Comparison of ENCODE assay signal across 9 mouse cellular contexts in the genomic region with DNA sequence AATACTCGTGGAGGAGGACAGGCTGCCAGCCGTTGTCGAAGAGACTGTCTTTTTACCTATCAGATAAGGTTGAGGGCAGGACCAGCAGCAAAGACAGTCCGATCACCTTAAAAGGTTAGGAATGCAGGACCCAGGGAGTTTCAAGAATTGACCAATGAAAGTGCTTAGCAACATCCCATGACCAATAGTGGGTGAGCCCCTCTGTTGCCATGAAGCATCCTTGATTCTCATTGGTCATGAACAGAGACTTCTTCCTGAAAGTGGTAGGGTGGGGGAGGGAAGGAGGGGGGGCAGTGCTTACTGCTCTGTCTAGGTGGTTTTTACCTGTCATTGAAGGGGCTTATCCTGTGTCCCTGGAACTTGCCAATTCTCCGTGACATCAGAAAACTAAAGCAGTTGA.
DNase-seq lines count a peak whose midpoint lies in the region; ATAC-seq and TF ChIP-seq lines count a peak whose summit lies in the region.
"Had no signal": no experiment of that assay in that cellular context is flagged by ENCODE, and none has a peak within 500 bp of the region (broad histone marks: within the 10 kb centered on the region; RNA-seq: fewer than 3 reads in every experiment).

No protein-coding gene starts in this region.

- 46% methylated on average over 5 of the region's 5 CpGs for WGBS in forebrain, postnatal 0 days
- whole genome bisulfite sequencing in forebrain, embryonic 15.5 days, result 34% methylated on average over 5 of the region's 5 CpGs
- 40% methylated on average over 5 of the region's 5 CpGs for WGBS in midbrain, embryonic 13.5 days
- WGBS in midbrain, embryonic 11.5 days, result 34% methylated on average over 5 of the region's 5 CpGs
- 39% methylated on average over 5 of the region's 5 CpGs for WGBS in stomach, postnatal 0 days

- DNase-seq in forebrain, postnatal 0 days, result no peak
- DNase-seq in midbrain, embryonic 11.5 days (ENCODE audit: low spot score, missing footprints), result no peak
- DNase-seq in induced T-regulatory cell, adult 2 months (ENCODE audit: low read depth), result peak; percentile 18
- DNase-seq in stomach, postnatal 0 days (ENCODE audit: low spot score), result no peak
- DNase-seq in natural killer cell, adult 2 months (ENCODE audit: low spot score in 2 of 2), result no peak
- DNase-seq in gastrocnemius, adult 18-20 months (ENCODE audit: low spot score), result no peak
- DNase-seq: kidney, postnatal 14 days had no signal

- no peak overlapping the region for H3K27ac ChIP-seq in forebrain, postnatal 0 days (ENCODE audit: low read depth, low read length)
- no peak overlapping the region for H3K27ac ChIP-seq in forebrain, embryonic 15.5 days (replicated peaks)
- H3K27ac ChIP-seq in midbrain, embryonic 13.5 days, result no peak overlapping the region
- H3K27ac ChIP-seq in midbrain, embryonic 11.5 days (ENCODE audit: low read depth, low read length), result no peak overlapping the region
- peak overlapping the region; percentile 78; the same call in 1 of the 2 replicates for H3K27ac ChIP-seq in stomach, postnatal 0 days (replicated peaks)

- peak; percentile 74 for ATAC-seq in forebrain, postnatal 0 days
- ATAC-seq in forebrain, embryonic 15.5 days (replicated peaks), result no peak
- peak; percentile 77 for ATAC-seq in midbrain, embryonic 13.5 days
- no peak for ATAC-seq in midbrain, embryonic 11.5 days (ENCODE audit: low FRiP score)
- peak; percentile 77; the same call in 1 of the 2 replicates for ATAC-seq in stomach, postnatal 0 days (ENCODE audit: low FRiP score, low TSS enrichment)

- H3K4me2 ChIP-seq in forebrain, postnatal 0 days (ENCODE audit: low read depth), result no peak overlapping the region
- no peak overlapping the region for H3K4me2 ChIP-seq in forebrain, embryonic 15.5 days (replicated peaks)
- no peak overlapping the region for H3K4me2 ChIP-seq in midbrain, embryonic 13.5 days (replicated peaks)
- H3K4me2 ChIP-seq in midbrain, embryonic 11.5 days, result no peak overlapping the region
- H3K4me2 ChIP-seq in stomach, postnatal 0 days (replicated peaks; ENCODE audit: low read depth), result no peak overlapping the region

- H3K4me3 ChIP-seq in forebrain, postnatal 0 days (ENCODE audit: low read depth, low read length), result no peak overlapping the region
- H3K4me3 ChIP-seq in forebrain, embryonic 15.5 days, result no peak overlapping the region
- H3K4me3 ChIP-seq in midbrain, embryonic 13.5 days (replicated peaks), result no peak overlapping the region
- H3K4me3 ChIP-seq in midbrain, embryonic 11.5 days (ENCODE audit: low read depth, low read length), result no peak overlapping the region
- H3K4me3 ChIP-seq in stomach, postnatal 0 days (ENCODE audit: low read depth, low read length), result no peak overlapping the region

- H3K4me1 ChIP-seq in forebrain, postnatal 0 days (ENCODE audit: insufficient read depth), result no peaks in the 10 kb centered on the region
- no peaks in the 10 kb centered on the region for H3K4me1 ChIP-seq in forebrain, embryonic 15.5 days
- H3K4me1 ChIP-seq in midbrain, embryonic 13.5 days (replicated peaks), result no peaks in the 10 kb centered on the region
- no peaks in the 10 kb centered on the region for H3K4me1 ChIP-seq in midbrain, embryonic 11.5 days (ENCODE audit: control insufficient read depth, insufficient read depth, low read length)
- H3K4me1 ChIP-seq in stomach, postnatal 0 days (replicated peaks; ENCODE audit: control insufficient read depth, insufficient read depth), result no peaks in the 10 kb centered on the region

- TF ChIP-seq EP300 in stomach, postnatal 0 days (optimal IDR thresholded peaks at IDR 0.05), result no peak

- no peaks in the 10 kb centered on the region for H3K36me3 ChIP-seq in forebrain, postnatal 0 days (ENCODE audit: insufficient read depth)
- no peaks in the 10 kb centered on the region for H3K36me3 ChIP-seq in forebrain, embryonic 15.5 days
- no peaks in the 10 kb centered on the region for H3K36me3 ChIP-seq in midbrain, embryonic 13.5 days
- no peaks in the 10 kb centered on the region for H3K36me3 ChIP-seq in midbrain, embryonic 11.5 days (ENCODE audit: control insufficient read depth, insufficient read depth, low read length)
- H3K36me3 ChIP-seq in stomach, postnatal 0 days (ENCODE audit: control insufficient read depth, insufficient read depth, low read length), result no peaks in the 10 kb centered on the region

- no peaks in the 10 kb centered on the region; the same call in 1 of the 2 replicates for H3K27me3 ChIP-seq in forebrain, postnatal 0 days (ENCODE audit: insufficient read depth, low read length)
- no peaks in the 10 kb centered on the region for H3K27me3 ChIP-seq in forebrain, embryonic 15.5 days
- peaks cover 36% of the 10 kb centered on the region; the same call in 1 of the 2 replicates for H3K27me3 ChIP-seq in midbrain, embryonic 13.5 days
- peaks cover 12% of the 10 kb centered on the region; the same call in 1 of the 2 replicates for H3K27me3 ChIP-seq in midbrain, embryonic 11.5 days (ENCODE audit: control insufficient read depth, insufficient read depth, low read length)
- no peaks in the 10 kb centered on the region for H3K27me3 ChIP-seq in stomach, postnatal 0 days (ENCODE audit: control insufficient read depth, insufficient read depth, low read length)

- no peak overlapping the region for H3K9ac ChIP-seq in forebrain, postnatal 0 days
- H3K9ac ChIP-seq in forebrain, embryonic 15.5 days (replicated peaks), result no peak overlapping the region
- no peak overlapping the region for H3K9ac ChIP-seq in midbrain, embryonic 13.5 days (replicated peaks)
- H3K9ac ChIP-seq in midbrain, embryonic 11.5 days (ENCODE audit: low read length), result no peak overlapping the region
- no peak overlapping the region for H3K9ac ChIP-seq in stomach, postnatal 0 days (ENCODE audit: low read length)

- H3K9me3 ChIP-seq in forebrain, postnatal 0 days (ENCODE audit: low read length), result no peaks in the 10 kb centered on the region
- no peaks in the 10 kb centered on the region for H3K9me3 ChIP-seq in forebrain, embryonic 15.5 days
- H3K9me3 ChIP-seq in midbrain, embryonic 13.5 days, result no peaks in the 10 kb centered on the region
- no peaks in the 10 kb centered on the region for H3K9me3 ChIP-seq in midbrain, embryonic 11.5 days (ENCODE audit: control insufficient read depth, low read length)
- no peaks in the 10 kb centered on the region for H3K9me3 ChIP-seq in stomach, postnatal 0 days (ENCODE audit: control insufficient read depth, low read length)

- TF ChIP-seq CTCF in forebrain, postnatal 0 days (IDR thresholded peaks at IDR 0.05; ENCODE audit: low read depth), result no peak
- TF ChIP-seq CTCF in stomach, postnatal 0 days (IDR thresholded peaks at IDR 0.05; ENCODE audit: low read depth), result no peak

Comparison
In these comparisons a context has a peak if more than half of its experiments do, and no peak if none do; other contexts are left out.
1. ATAC-seq: peak in forebrain, postnatal 0 days (single experiment), midbrain, embryonic 13.5 days (single experiment) and stomach, postnatal 0 days (single experiment); none in forebrain, embryonic 15.5 days (single experiment) and midbrain, embryonic 11.5 days (single experiment).